Mouse (Mus musculus) right cerebral cortex, adult 2 months (tissue): ENCODE results near the gene Ccr4.

ENCODE experiments used
- DNase-seq, 2 experiments: peaks; one replicate each; pipeline ENCODE4 v3.0.0; 2021 to 2022; ENCODE audit warnings: low spot score in 2 of 2

Gene Ccr4

DNA sequence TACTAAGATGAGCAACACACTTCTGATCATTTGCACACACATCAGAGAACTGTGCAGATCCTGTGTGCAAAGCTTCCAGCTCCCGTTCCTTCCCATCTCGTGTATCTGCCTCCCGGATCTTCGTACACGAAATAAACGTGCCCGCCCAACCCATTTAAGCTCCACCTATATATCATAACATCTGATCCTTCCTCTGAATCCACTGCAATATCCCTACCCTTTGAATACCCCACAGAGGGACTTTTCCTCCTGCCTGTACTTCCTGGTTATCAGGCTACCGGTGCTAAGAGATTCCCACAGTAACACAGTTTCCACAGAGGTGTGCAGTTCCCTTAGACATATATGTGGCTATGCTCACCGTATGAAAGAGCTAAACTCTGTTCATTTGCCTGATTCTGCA is at the start of gene Ccr4:
Ccr4 (minus strand) TSS at position 101 of the 400 bp plus-strand sequence.
- no peak for DNase-seq

DNA sequence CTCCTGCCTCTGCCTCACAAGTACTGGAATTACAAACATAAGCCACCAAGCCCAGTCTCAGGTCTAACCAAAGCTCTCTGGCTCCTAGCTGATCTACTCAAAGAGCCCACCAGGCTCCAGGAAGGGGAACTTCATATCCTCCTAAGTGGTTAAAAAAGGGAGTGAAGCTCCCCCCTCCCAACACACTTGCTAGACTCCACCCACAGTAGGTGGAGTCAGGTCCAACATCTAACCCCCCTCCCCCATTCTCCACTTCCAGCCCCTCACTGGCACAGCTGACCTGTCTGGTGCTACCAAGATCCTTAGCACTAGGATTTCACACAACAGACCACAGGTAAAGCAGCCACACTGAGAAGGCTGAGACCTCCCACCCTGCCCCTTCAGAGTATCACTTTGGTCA is 49.1 kb upstream of the Ccr4 start:
- DNase-seq = no peak

DNA sequence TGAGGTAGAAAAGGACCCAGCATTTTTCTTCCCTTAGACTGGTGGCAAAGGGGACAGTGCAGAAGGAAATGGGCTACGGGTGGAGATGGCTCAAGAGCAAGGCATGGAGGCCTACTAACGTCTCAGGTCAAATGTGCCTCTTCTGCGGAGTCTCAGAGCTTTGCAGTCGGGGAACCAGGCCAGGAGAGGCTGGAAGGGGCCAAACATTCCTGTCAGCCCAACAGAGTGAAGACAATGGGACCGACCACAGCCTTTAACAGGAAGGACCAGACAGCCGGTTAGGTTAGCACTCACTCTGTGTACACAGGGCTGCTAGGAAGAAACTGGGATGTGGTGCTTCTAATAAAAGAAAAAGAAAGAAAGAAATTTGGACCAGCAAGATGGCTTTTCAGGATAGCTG is 45.3 kb upstream of the Ccr4 start:
- DNase-seq = no peak

DNA sequence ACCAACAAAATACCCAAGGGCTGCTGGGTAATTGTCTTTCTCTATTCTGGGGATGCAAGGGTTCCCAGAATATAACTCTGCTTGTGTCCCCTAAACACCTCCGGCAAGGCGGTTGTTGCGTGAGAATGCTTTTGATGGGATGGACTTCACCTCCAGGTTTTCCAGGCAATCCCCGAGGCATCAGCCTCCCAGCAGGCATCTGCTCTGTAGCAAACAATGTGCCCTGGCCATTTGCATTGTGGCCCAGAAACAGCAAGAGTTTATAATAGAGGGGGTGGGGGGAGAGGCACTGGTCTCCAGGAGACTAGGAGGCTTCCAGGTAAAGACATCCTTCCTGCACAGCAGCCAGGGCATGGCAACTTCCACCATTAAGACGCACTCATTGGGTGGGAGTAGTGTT is 44.4 kb upstream of the Ccr4 start:
- no peak for DNase-seq

DNA sequence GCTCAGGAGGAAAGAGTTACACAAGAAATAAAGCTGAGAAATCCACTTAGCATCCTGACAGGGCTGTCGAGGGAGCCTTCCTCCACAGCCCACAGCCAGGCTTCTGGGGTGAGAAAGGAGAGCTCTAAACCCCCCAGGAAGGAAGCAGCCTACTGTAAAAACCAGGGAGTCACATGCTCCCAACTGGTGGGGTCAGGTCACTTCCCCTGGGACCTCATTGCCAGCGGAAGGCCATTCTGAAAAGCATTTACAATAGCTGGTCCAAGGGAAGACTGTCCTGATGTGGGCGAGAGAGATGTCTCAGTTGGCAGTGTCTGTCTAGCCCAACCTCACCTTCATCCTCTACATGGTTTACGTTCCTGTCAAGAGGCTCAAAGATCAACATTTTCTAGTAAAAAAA is 43.8 kb upstream of the Ccr4 start:
- no peak for DNase-seq

- DNase-seq = no peak
Observed at GRCm38 (mm10) chr9:114547643-114548077, 42.9 kb upstream of the Ccr4 start.

- DNase-seq = no peak
Observed at GRCm38 (mm10) chr9:114546765-114547164, 42.0 kb upstream of the Ccr4 start.

DNA sequence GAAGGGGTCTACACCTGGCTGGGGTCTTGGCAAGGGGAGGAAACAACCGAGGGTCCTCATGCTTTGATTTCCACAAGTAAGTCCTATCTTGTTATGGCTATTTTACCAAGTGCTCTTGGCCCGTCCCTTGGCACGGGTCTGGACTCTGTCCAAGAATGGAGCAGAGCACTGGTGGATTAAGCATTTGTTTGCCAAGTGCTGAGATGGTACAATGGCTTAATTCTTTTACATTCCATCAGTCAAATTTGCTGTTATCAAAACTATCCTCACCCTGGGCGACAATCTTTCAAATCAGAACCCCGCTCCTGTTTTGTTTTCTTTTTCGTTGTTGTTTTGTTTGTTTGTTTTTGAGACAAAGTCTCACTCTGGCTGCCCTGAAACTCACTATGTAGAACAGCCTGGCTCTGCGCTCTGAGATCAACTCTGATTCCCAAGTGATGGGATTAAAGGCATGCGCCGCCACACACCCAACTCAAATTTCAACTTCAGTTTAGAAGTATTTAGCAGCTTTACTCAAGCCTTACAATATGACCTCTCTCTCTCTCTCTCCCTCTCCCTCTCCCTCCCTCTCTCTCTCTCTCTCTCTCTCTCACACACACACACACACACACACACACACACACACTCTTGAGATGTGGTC is 40.2 kb upstream of the Ccr4 start:
- DNase-seq = no peak

DNA sequence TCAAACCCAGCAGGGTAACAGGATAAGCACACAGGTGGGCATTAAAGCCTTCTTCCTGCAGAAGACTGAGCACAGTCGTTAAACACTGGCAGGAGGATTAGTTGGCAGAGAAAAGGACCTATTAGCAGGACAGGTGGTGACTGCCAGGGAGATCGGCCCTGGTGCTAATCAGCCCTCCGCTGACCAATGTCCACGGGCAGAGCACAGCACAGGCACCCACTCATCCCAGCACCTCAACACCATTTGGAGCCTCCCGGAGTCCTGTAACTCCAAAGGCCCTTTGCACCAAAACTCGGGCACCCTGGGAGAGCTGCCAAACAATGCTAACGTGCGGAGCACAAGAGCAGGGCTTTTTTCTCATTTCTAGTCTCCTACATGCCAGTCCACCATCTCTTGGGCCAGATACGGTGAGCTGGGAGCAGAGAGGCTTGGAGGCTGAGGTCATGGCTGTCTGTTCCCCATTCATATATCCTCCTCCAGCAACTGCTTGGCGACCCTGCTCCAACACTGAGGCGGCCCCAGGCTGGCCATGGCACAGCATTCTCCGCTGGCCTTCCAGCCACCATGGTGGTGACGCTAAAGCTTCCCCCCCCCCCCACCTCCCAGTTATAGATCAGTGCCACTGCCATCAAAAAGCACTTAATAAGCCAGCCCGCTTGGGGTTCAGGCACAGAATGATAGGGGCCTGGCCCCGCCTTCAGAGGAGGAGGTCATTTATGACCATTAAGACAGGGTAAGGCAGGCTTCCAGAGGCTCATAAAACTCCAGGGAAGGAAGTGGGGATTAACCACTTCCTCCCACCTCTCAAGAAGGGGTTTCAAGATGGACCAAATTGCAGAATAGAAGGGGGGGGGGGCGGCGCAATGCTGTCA is 39.4 kb upstream of the Ccr4 start:
- no peak for DNase-seq

DNA sequence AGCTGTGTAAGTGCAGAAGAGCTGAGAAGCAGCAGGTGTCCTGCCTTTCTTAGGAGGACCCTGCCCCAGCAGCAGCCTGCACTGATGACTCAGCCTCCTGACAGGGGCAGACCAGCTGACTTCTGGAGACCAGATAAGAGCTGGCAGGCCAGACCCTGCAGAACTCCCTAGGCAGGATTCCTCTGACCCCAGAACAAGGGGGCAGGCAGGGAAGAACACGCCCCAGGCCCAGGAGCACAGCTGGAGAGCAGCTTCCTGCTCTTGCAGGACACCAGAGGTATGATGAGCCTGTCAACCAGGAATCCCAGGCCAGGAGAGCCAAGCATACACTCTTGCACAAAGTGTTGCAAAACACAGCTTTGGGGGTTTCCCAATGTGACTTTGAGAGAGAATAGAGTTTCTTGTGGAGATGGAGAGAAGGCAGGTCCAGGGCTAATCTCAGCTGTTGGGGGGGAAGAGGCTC is 36.6 kb upstream of the Ccr4 start:
- DNase-seq = no peak

GRCm38 (mm10) chr9:114538996-114539563 is 34.4 kb upstream of the Ccr4 start:
- no peak for DNase-seq

DNA sequence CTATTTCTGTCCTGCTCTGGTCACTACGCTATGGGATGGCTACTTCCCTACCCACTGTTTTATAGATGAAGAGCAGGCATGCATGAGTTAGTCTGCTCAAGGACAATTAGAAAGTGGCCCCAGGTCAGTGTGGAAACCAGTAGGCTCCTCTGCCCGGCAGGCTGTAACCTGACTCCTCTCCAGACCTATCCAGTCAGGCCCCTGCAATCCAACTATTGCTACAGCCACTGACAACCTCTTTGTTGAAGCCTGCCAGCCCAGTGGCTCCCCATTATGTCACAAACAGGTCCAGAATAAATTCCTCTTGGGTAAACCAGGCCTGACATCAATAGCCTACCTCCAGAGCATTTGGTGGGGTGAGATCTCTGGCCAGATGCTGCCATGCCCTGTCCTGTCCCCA is 31.9 kb upstream of the Ccr4 start:
- no peak for DNase-seq

DNA sequence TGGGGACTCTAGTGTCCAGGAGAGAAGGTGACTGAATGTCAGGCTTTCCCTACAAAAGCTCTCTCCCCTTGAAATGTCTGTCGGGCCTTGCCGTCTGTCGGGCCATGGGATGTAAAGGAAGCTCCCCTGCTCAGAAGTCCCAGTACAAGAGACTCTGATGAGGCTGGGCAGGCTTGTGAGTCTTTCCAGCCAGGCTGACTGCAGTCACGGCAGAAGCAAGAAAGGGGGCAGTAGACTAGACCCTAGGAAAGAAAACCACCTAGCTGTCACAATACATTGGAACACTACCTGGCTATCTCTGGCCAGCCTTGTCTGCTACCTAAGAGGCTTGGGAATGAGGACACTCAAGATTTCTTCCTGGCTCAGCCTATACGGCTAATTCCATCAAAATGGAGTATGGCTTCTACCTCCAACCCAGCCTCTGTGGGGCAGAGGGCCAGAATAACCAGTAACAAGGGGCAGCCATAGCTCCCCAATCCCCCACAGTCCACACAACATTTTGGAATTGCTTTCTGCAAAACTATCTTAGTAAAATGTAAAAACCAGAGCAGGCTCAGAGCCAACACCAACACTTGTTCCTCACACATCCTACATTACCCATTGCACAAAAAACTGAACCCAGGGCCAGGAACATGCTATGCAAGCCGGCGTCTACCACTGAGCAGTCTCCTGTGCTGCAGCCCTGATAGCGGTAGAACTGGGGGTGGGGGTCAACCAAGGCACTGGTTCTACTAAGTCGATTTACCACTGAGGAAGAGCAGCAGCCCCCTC is 30.2 kb upstream of the Ccr4 start:
- DNase-seq = peak; percentile 12 to 14

DNA sequence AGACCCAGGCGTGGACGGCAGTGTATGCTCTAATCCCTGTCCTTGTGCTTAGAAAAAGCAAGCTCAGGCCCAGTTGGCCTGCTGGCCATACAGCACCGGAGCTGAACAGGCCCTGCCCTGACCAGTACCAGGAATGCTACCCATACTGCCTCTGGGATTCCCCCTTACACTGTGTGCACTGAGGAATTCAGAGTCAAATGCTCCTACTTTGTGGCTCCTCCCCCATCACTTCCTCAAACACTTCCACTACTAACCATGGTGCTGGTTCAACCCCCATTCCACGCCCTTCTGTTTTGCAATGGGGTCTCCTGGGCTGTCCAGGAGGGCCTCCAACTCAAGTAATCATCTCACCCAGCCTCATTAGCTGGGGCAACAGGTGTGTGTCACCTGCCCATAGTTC is 29.1 kb upstream of the Ccr4 start:
- no peak for DNase-seq

- no peak for DNase-seq
Observed at GRCm38 (mm10) chr9:114531276-114531675, 26.6 kb upstream of the Ccr4 start.

- no peak for DNase-seq
Observed at GRCm38 (mm10) chr9:114528680-114529048, 23.9 kb upstream of the Ccr4 start.

GRCm38 (mm10) chr9:114527992-114528679 is 23.4 kb upstream of the Ccr4 start:
- no peak for DNase-seq

DNA sequence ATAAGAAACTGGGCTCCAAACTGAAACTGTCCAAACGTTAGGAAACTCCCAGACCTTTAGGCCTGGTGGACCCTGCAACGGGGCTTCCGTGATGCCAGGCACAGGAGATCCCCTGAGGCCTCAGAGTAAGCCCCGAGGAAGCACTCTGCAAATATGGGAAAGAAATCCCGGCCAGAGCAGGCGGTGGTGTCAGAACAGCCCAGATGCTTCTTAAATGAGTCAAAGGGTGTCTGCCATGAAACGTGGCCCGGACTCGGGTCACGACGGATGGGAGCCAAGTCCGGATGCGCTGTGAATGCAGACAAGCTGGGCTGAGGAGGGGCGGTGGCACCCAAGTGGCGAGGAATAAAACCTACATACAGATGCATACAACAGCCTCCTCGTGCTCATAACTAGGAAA is 22.4 kb upstream of the Ccr4 start:
- DNase-seq = no peak

GRCm38 (mm10) chr9:114526581-114526980 is 21.9 kb upstream of the Ccr4 start:
- DNase-seq = no peak

DNA sequence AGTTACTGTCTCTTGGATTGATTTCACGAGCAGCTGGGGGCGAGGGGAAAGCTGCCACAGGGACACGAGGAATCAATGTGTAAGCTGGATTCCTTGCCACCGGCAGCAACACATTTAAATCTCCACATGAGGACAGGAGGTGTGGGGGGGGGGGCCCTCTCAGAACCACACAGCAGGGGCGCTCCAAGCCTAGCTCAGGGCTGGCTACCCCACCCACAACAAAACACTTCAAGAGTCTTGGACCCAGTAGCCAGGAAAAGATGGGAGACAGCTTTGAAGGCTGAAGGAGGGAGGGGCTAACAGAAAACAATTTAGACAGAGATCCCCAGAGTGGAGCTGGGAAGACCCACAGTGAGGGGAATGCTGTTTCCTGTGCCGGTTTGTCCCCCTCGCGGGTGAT is 21.2 kb upstream of the Ccr4 start:
- no peak for DNase-seq

DNA sequence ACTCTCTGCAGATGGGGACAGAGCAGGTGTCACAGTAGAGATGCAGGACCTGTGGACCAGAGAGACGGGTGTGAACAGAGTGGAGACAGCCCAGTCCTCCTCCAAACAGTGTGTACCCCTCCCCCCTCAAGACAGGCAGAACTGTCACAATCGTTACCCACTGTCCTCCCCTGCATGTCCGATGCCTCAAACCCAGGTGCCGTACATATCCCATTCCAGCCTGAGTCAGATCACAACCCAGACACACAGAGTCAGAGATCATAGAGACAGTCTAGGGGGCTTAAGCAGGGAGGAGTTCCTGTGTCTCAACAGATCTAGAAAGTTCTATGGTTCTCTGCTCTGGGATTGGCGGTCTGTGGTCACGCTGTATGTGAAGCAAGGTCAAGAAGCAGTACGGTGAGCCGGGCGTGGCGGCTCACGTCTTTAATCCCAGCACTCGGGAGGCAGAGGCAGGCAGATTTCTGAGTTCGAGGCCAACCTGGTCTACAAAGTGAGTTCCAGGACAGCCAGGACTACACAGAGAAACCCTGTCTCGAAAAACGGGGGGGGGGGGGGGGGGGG is 20.4 kb upstream of the Ccr4 start:
- DNase-seq = no peak
